10 mouse cellular contexts compared by ENCODE assay signal in genomic region chr5:98283696-98284478, GRCm38 (mm10). TPM values are rescaled to one million over a fixed set of nuclear protein-coding genes. Genes with fewer than 3 reads are reported as not detected.
DNase-seq lines count a peak whose midpoint lies in the region; ATAC-seq and TF ChIP-seq lines count a peak whose summit lies in the region.
"Had no signal": no experiment of that assay in that cellular context is flagged by ENCODE, and none has a peak within 500 bp of the region (broad histone marks: within the 10 kb centered on the region; RNA-seq: fewer than 3 reads in every experiment).

No protein-coding gene starts in this region.

- TF ChIP-seq CTCF in stomach, postnatal 0 days (IDR thresholded peaks at IDR 0.05; ENCODE audit: low read depth): no peak

- no peak overlapping the region for H3K9ac ChIP-seq in kidney, embryonic 14.5 days (ENCODE audit: low read depth, low read length)
- no peak overlapping the region for H3K9ac ChIP-seq in stomach, embryonic 14.5 days (replicated peaks; ENCODE audit: low read depth, low read length)
- H3K9ac ChIP-seq in stomach, postnatal 0 days (ENCODE audit: low read length): no peak overlapping the region
- H3K9ac ChIP-seq in stomach, embryonic 16.5 days (ENCODE audit: low read length): no peak overlapping the region
- H3K9ac ChIP-seq: hindbrain, embryonic 15.5 days; liver, embryonic 13.5 days had no signal

- H3K4me1 ChIP-seq in kidney, embryonic 14.5 days (ENCODE audit: control insufficient read depth, insufficient read depth, low read length): no peaks in the 10 kb centered on the region
- H3K4me1 ChIP-seq in stomach, embryonic 14.5 days (ENCODE audit: control insufficient read depth, insufficient read depth, low read length): no peaks in the 10 kb centered on the region
- H3K4me1 ChIP-seq in stomach, postnatal 0 days (replicated peaks; ENCODE audit: control insufficient read depth, insufficient read depth): no peaks in the 10 kb centered on the region
- no peaks in the 10 kb centered on the region for H3K4me1 ChIP-seq in stomach, embryonic 16.5 days (ENCODE audit: control insufficient read depth, insufficient read depth, low read length)
- H3K4me1 ChIP-seq: liver, embryonic 13.5 days had no signal

- ATAC-seq in kidney, embryonic 14.5 days (ENCODE audit: low FRiP score, low TSS enrichment): peak; percentile 24; the same call in 1 of the 2 replicates
- no peak for ATAC-seq in stomach, embryonic 14.5 days (ENCODE audit: insufficient number of reproducible peaks, insufficient read depth, low FRiP score, low read depth)
- no peak for ATAC-seq in stomach, postnatal 0 days (ENCODE audit: low FRiP score, low TSS enrichment)
- ATAC-seq in stomach, embryonic 16.5 days (ENCODE audit: insufficient read depth, low FRiP score): peak; percentile 40; the same call in 1 of the 2 replicates

- H3K9me3 ChIP-seq in kidney, embryonic 14.5 days (ENCODE audit: control insufficient read depth, low read length): no peaks in the 10 kb centered on the region
- H3K9me3 ChIP-seq in stomach, embryonic 14.5 days (ENCODE audit: control insufficient read depth, low read depth, low read length): no peaks in the 10 kb centered on the region
- H3K9me3 ChIP-seq in stomach, postnatal 0 days (ENCODE audit: control insufficient read depth, low read length): no peaks in the 10 kb centered on the region
- H3K9me3 ChIP-seq in stomach, embryonic 16.5 days (replicated peaks; ENCODE audit: control insufficient read depth, low read length): no peaks in the 10 kb centered on the region
- H3K9me3 ChIP-seq: hindbrain, embryonic 15.5 days; liver, embryonic 13.5 days had no signal

- peak overlapping the region; percentile 15; the same call in 1 of the 2 replicates for H3K4me2 ChIP-seq in kidney, embryonic 14.5 days (replicated peaks; ENCODE audit: low read depth, low read length)
- H3K4me2 ChIP-seq in stomach, embryonic 14.5 days (replicated peaks; ENCODE audit: low read depth, low read length): 0 out of 2 replicates have a peak overlapping the region, but pooled peaks have one; percentile 1
- H3K4me2 ChIP-seq in stomach, postnatal 0 days (replicated peaks; ENCODE audit: low read depth): no peak overlapping the region
- H3K4me2 ChIP-seq in stomach, embryonic 16.5 days (ENCODE audit: low read depth, low read length): peak overlapping the region; percentile 31
- H3K4me2 ChIP-seq: hindbrain, embryonic 15.5 days; liver, embryonic 13.5 days had no signal

- DNase-seq in embryo, embryonic 9.5 days (ENCODE audit: extremely low spot score): peak; percentile 19
- no peak for DNase-seq in embryo, embryonic 11 days
- DNase-seq in kidney, postnatal 36 days: no peak
- no peak for DNase-seq in stomach, postnatal 0 days (ENCODE audit: low spot score)
- DNase-seq in adrenal gland, postnatal 4 days (ENCODE audit: low spot score in 2 of 2): no peak
- DNase-seq: liver, embryonic 13.5 days had no signal

- TF ChIP-seq EP300 in stomach, postnatal 0 days (optimal IDR thresholded peaks at IDR 0.05): no peak

- no peaks in the 10 kb centered on the region for H3K36me3 ChIP-seq in kidney, embryonic 14.5 days (ENCODE audit: control insufficient read depth, insufficient read depth, low read length)
- H3K36me3 ChIP-seq in stomach, embryonic 14.5 days (ENCODE audit: control insufficient read depth, insufficient read depth, low read length): no peaks in the 10 kb centered on the region
- H3K36me3 ChIP-seq in stomach, postnatal 0 days (ENCODE audit: control insufficient read depth, insufficient read depth, low read length): no peaks in the 10 kb centered on the region
- no peaks in the 10 kb centered on the region for H3K36me3 ChIP-seq in stomach, embryonic 16.5 days (ENCODE audit: control insufficient read depth, insufficient read depth, low read length)
- H3K36me3 ChIP-seq: hindbrain, embryonic 15.5 days; liver, embryonic 13.5 days had no signal

- WGBS in kidney, embryonic 14.5 days: 34% methylated on average over 17 of the region's 17 CpGs
- WGBS in stomach, embryonic 14.5 days: 22% methylated on average over 17 of the region's 17 CpGs
- WGBS in stomach, postnatal 0 days: 24% methylated on average over 17 of the region's 17 CpGs
- WGBS in stomach, embryonic 16.5 days: 28% methylated on average over 17 of the region's 17 CpGs

- no peak overlapping the region for H3K4me3 ChIP-seq in kidney, embryonic 14.5 days (ENCODE audit: low read length)
- no peak overlapping the region for H3K4me3 ChIP-seq in stomach, embryonic 14.5 days (ENCODE audit: low read depth, low read length)
- H3K4me3 ChIP-seq in stomach, postnatal 0 days (ENCODE audit: low read depth, low read length): no peak overlapping the region
- 0 out of 2 replicates have a peak overlapping the region, but pooled peaks have one; percentile 8 for H3K4me3 ChIP-seq in stomach, embryonic 16.5 days (replicated peaks; ENCODE audit: low read length)
- H3K4me3 ChIP-seq: hindbrain, embryonic 15.5 days; liver, embryonic 13.5 days had no signal

- no peaks in the 10 kb centered on the region for H3K27me3 ChIP-seq in kidney, embryonic 14.5 days (ENCODE audit: control insufficient read depth, insufficient read depth, low read length)
- H3K27me3 ChIP-seq in stomach, embryonic 14.5 days (ENCODE audit: control insufficient read depth, insufficient read depth, low read length): no peaks in the 10 kb centered on the region
- H3K27me3 ChIP-seq in stomach, postnatal 0 days (ENCODE audit: control insufficient read depth, insufficient read depth, low read length): no peaks in the 10 kb centered on the region
- H3K27me3 ChIP-seq in stomach, embryonic 16.5 days (ENCODE audit: control insufficient read depth, insufficient read depth, low read length): no peaks in the 10 kb centered on the region; the same call in 1 of the 2 replicates
- H3K27me3 ChIP-seq: hindbrain, embryonic 15.5 days; liver, embryonic 13.5 days had no signal

- H3K27ac ChIP-seq in kidney, embryonic 14.5 days (ENCODE audit: low read depth, low read length): no peak overlapping the region
- no peak overlapping the region for H3K27ac ChIP-seq in stomach, embryonic 14.5 days (ENCODE audit: low read length)
- H3K27ac ChIP-seq in stomach, postnatal 0 days (replicated peaks): no peak overlapping the region
- no peak overlapping the region for H3K27ac ChIP-seq in stomach, embryonic 16.5 days (ENCODE audit: low read length)
- H3K27ac ChIP-seq: hindbrain, embryonic 15.5 days; liver, embryonic 13.5 days had no signal

RNA-seq across cellular contexts. Expression of gene Fgf5, which starts 29.9 kb away (rescaled TPM):
- polyA plus RNA-seq in kidney, embryonic 14.5 days (2014; fragmentation: Nextera tagmentation; extraction: Ambion mirVana): 0.32 and 0.57 TPM in 2 replicates
- 3.6 and 4.1 TPM in 2 replicates for polyA plus RNA-seq in stomach, embryonic 14.5 days (2014; fragmentation: Nextera tagmentation; extraction: Ambion mirVana)
- 0.39 and 0.55 TPM in 2 replicates for polyA plus RNA-seq in stomach, postnatal 0 days (2015; fragmentation: Nextera tagmentation; extraction: Ambion mirVana)
- polyA plus RNA-seq in stomach, embryonic 16.5 days (2015; fragmentation: Nextera tagmentation; extraction: Ambion mirVana): 1.1 and 1.8 TPM in 2 replicates
- total RNA-seq in adrenal gland, postnatal 4 days (2021): under 1 TPM; 0.20 TPM

RNA-seq across cellular contexts. Expression of gene Cfap299, which starts 45.2 kb away (rescaled TPM):
- polyA plus RNA-seq in kidney, embryonic 14.5 days (2014; fragmentation: Nextera tagmentation; extraction: Ambion mirVana): 0.43 and 0.63 TPM in 2 replicates
- polyA plus RNA-seq in stomach, embryonic 14.5 days (2014; fragmentation: Nextera tagmentation; extraction: Ambion mirVana): 0.31 and 0.59 TPM in 2 replicates
- 0.18 and 0.30 TPM in 2 replicates for polyA plus RNA-seq in stomach, postnatal 0 days (2015; fragmentation: Nextera tagmentation; extraction: Ambion mirVana)
- polyA plus RNA-seq in stomach, embryonic 16.5 days (2015; fragmentation: Nextera tagmentation; extraction: Ambion mirVana): 0.32 and 0.36 TPM in 2 replicates
- not detected for total RNA-seq in adrenal gland, postnatal 4 days (2021)

Comparison
In these comparisons a context has a peak if more than half of its experiments do, and no peak if none do; other contexts are left out.
1. ATAC-seq: peak in kidney, embryonic 14.5 days (single experiment) and stomach, embryonic 16.5 days (single experiment); none in stomach, embryonic 14.5 days (single experiment) and stomach, postnatal 0 days (single experiment).